Mouse (Mus musculus): Measurements from ENCODE around the gene Cited1.

DNA sequence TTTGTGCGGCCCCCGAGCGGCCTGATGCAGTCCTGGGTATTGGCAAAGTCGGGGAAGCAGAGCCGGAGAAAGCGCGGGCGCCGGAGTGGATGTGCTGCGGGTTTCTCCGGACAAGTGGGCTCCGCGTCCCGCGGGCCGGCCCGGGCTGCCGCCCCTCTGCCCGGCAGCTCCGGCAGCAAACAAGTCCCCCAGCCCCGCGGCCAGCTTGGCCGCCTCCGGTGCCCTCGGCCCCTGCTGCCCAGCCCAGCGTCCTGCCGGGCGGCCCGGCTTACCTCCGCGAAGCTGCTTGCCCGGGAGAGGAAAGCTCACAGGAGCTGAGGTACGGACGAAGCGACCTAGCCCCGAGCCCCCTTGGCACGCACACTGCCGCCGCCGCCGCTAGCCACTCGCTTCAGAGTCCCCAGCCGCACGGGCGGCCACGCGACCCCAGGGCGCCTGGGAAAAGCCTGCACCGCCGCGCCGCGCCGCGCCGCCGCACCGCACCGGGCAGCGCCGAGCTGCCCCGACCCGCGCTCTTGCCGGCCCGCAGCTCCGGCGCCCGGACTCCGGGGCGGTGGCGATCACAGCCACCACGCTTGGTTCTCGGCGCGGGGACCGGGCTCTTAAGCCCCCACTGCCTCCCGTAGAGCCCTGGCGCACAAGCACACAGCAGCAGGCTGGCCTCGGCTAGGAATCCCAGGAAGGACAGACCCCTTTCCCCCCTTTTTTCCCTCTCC lies 602 bp downstream of the Cited1 start:
- TF ChIP-seq POLR2A (IDR thresholded peaks at IDR 0.05; ENCODE audit: insufficient read depth, low read length), result no peak
- TF ChIP-seq EP300 (IDR thresholded peaks at IDR 0.05; ENCODE audit: insufficient read depth, low read depth, low read length), result no peak
- no peak for TF ChIP-seq CTCF (IDR thresholded peaks at IDR 0.05; ENCODE audit: low read depth, low read length)
